Mouse (Mus musculus) naive thymus-derived CD4-positive, alpha-beta T cell, adult 5 months (primary cell): Measurements from ENCODE around the gene 2310046K23Rik. TPM values are rescaled to one million over a fixed set of nuclear protein-coding genes. Genes with fewer than 3 reads are reported as not detected.

Experiments used
- polyA plus RNA-seq: library from polyadenylated mRNA; unstranded; fragments of 100-300 nt; shearing (Covaris generic); gene quantifications from one replicate; pipeline ENCODE4 v1.2.1, GENCODE M21; 2017

Gene 2310046K23Rik
- not detected for polyA plus RNA-seq

GRCm38 (mm10) chr3:92534411-92534810 lies at the start of gene 2310046K23Rik:
Gene 2310046K23Rik (minus strand): TSS chr3:92534511.

GRCm38 (mm10) chr3:92573449-92574041 lies 39.2 kb upstream of the 2310046K23Rik start, which contains the start of gene Ivl:
Gene Ivl (minus strand): TSS chr3:92573735.

GRCm38 (mm10) chr3:92500393-92500792 lies 33.9 kb downstream of the 2310046K23Rik start, which contains the start of gene Sprr4:
Gene Sprr4 (minus strand): TSS chr3:92500493.

DNA sequence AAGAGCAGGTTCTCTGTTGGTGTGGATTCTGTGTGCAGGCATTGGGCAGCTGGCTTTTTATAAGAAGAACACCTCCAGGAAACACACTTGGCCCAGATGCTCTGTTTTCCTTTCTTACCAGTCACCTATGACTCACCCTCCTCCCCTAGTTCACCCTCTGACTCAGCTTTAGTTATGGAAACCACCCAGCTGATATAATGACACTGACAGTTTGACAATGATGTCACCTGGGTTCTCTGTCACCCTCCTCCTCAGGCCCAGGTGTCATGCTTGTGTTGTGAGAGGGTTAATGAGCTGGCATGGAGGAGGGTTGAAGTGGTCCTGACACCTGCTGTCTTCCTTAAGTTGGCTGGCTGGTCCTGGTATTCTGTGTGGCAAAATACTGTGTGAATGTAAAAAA lies 48.4 kb downstream of the 2310046K23Rik start, which contains the start of gene Sprr1a:
Gene Sprr1a (minus strand): TSS at position 33 of the 400 bp plus-strand sequence.

Other genes starting within 250 kb of the 2310046K23Rik start
- not detected for gene Sprr2a3, start 249.1 kb downstream of the 2310046K23Rik start, polyA plus RNA-seq
- not detected for gene Sprr2b, start 217.9 kb downstream of the 2310046K23Rik start, polyA plus RNA-seq
- not detected for gene Sprr2d, start 195.4 kb downstream of the 2310046K23Rik start, polyA plus RNA-seq
- not detected for gene Sprr2e, start 182.4 kb downstream of the 2310046K23Rik start, polyA plus RNA-seq
- not detected for gene Sprr2f, start 169.3 kb downstream of the 2310046K23Rik start, polyA plus RNA-seq
- not detected for gene Sprr2h, start 148.8 kb downstream of the 2310046K23Rik start, polyA plus RNA-seq
- gene Sprr2i, start 126.5 kb downstream of the 2310046K23Rik start, polyA plus RNA-seq = not detected
- gene Sprr2j-ps, start 116.4 kb downstream of the 2310046K23Rik start, polyA plus RNA-seq = not detected
- gene Gm9774, start 105.1 kb downstream of the 2310046K23Rik start, polyA plus RNA-seq = 14.5 TPM
- not detected for gene Sprr2k, start 101.9 kb downstream of the 2310046K23Rik start, polyA plus RNA-seq
- gene Sprr1b, start 95.7 kb downstream of the 2310046K23Rik start, polyA plus RNA-seq = not detected
- not detected for gene Sprr3, start 75.8 kb downstream of the 2310046K23Rik start, polyA plus RNA-seq
- gene Sprr1a, start 48.6 kb downstream of the 2310046K23Rik start, polyA plus RNA-seq = not detected
- not detected for gene Sprr4, start 34.0 kb downstream of the 2310046K23Rik start, polyA plus RNA-seq
- gene Ivl, start 39.2 kb upstream of the 2310046K23Rik start, polyA plus RNA-seq = not detected
- gene Smcp, start 54.5 kb upstream of the 2310046K23Rik start, polyA plus RNA-seq = not detected
- gene 2210017I01Rik, start 73.0 kb upstream of the 2310046K23Rik start, polyA plus RNA-seq = not detected
- not detected for gene Lce6a, start 87.1 kb upstream of the 2310046K23Rik start, polyA plus RNA-seq
- not detected for gene Lce1a1, start 113.8 kb upstream of the 2310046K23Rik start, polyA plus RNA-seq
- not detected for gene Lce1b, start 122.4 kb upstream of the 2310046K23Rik start, polyA plus RNA-seq
- not detected for gene Lce1a2, start 135.8 kb upstream of the 2310046K23Rik start, polyA plus RNA-seq
- gene Lce1c, start 144.7 kb upstream of the 2310046K23Rik start, polyA plus RNA-seq = not detected
- gene Lce1d, start 152.7 kb upstream of the 2310046K23Rik start, polyA plus RNA-seq = not detected
- not detected for gene Lce1e, start 174.6 kb upstream of the 2310046K23Rik start, polyA plus RNA-seq
- not detected for gene Lce1f, start 185.8 kb upstream of the 2310046K23Rik start, polyA plus RNA-seq
- gene Gm38119, start 204.6 kb upstream of the 2310046K23Rik start, polyA plus RNA-seq = not detected
- not detected for gene Lce1g, start 217.8 kb upstream of the 2310046K23Rik start, polyA plus RNA-seq
- gene Lce1h, start 230.6 kb upstream of the 2310046K23Rik start, polyA plus RNA-seq = not detected
- gene Lce1i, start 244.4 kb upstream of the 2310046K23Rik start, polyA plus RNA-seq = not detected